ENCODE assay signal across 28 mouse cellular contexts in genomic region chr14:23390161-23390560, GRCm38 (mm10).
A peak's percentile ranks its signal among the peaks of the same experiment; 100 is the strongest.
DNase-seq lines count a peak whose midpoint lies in the region; ATAC-seq and TF ChIP-seq lines count a peak whose summit lies in the region.
"Had no signal": no experiment of that assay in that cellular context is flagged by ENCODE, and none has a peak within 500 bp of the region (broad histone marks: within the 10 kb centered on the region; RNA-seq: fewer than 3 reads in every experiment).

No protein-coding gene starts in this region.

- 65% methylated on average over 4 of the region's 4 CpGs for WGBS in midbrain, embryonic 11.5 days
- WGBS in midbrain, postnatal 0 days = 49% methylated on average over 4 of the region's 4 CpGs
- WGBS in embryonic facial prominence, embryonic 13.5 days = 34% methylated on average over 4 of the region's 4 CpGs
- 14% methylated on average over 4 of the region's 4 CpGs for WGBS in limb, embryonic 14.5 days

- no peak for TF ChIP-seq POLR2A in limb, embryonic 14.5 days (IDR thresholded peaks at IDR 0.05; ENCODE audit: borderline replicate concordance, extremely low read depth, insufficient read depth, insufficient read length)

- peak; percentile 41 for DNase-seq in midbrain, embryonic 11.5 days (ENCODE audit: low spot score, missing footprints)
- DNase-seq in midbrain, postnatal 0 days (ENCODE audit: low spot score) = no peak
- DNase-seq in hindlimb bud, embryonic 11.5 days (ENCODE audit: extremely low spot score, low read depth, low spot score) = peak; percentile 63
- DNase-seq in limb, embryonic 14.5 days (ENCODE audit: low spot score) = no peak
- no peak for DNase-seq in left cerebral cortex, adult 11 months (ENCODE audit: low spot score)
- no peak for DNase-seq in T-cell, adult 2 months (ENCODE audit: low spot score)
- no peak for DNase-seq in adrenal gland, adult 2 months
- DNase-seq: adrenal gland, adult 8-10 months; B cell, adult 2 months; cerebellum, adult 8-10 months; cerebellum, postnatal 25 days; heart, postnatal 36 days; kidney, postnatal 36 days; layer of hippocampus, postnatal 36 days; liver; lung, adult 2 months; lung, postnatal 10 days; midbrain, embryonic 14.5 days; right cerebral cortex, postnatal 4 days had no signal

- H3K9ac ChIP-seq in midbrain, embryonic 11.5 days (ENCODE audit: low read length) = no peak overlapping the region
- H3K9ac ChIP-seq in midbrain, postnatal 0 days (replicated peaks; ENCODE audit: low read length, poor library complexity, severe bottlenecking) = no peak overlapping the region
- H3K9ac ChIP-seq in embryonic facial prominence, embryonic 13.5 days = no peak overlapping the region
- no peak overlapping the region for H3K9ac ChIP-seq in limb, embryonic 14.5 days (ENCODE audit: low read depth, low read length, severe bottlenecking)
- H3K9ac ChIP-seq: hindbrain, embryonic 12.5 days; liver, embryonic 14.5 days had no signal

- H3K27ac ChIP-seq in midbrain, embryonic 11.5 days (ENCODE audit: low read depth, low read length) = no peak overlapping the region
- no peak overlapping the region for H3K27ac ChIP-seq in midbrain, postnatal 0 days (ENCODE audit: low read depth, low read length)
- 0 out of 2 replicates have a peak overlapping the region, but pooled peaks have one; percentile 3 for H3K27ac ChIP-seq in embryonic facial prominence, embryonic 13.5 days
- peak overlapping the region; percentile 28; the same call in 1 of the 2 replicates for H3K27ac ChIP-seq in limb, embryonic 14.5 days (replicated peaks; ENCODE audit: low read depth, low read length)
- H3K27ac ChIP-seq: forebrain, embryonic 10.5 days; hindbrain, embryonic 12.5 days; hindbrain, postnatal 0 days; liver, embryonic 14.5 days; macrophage had no signal

- no peaks in the 10 kb centered on the region for H3K9me3 ChIP-seq in midbrain, embryonic 11.5 days (ENCODE audit: control insufficient read depth, low read length)
- H3K9me3 ChIP-seq in midbrain, postnatal 0 days (ENCODE audit: low read length) = no peaks in the 10 kb centered on the region
- no peaks in the 10 kb centered on the region for H3K9me3 ChIP-seq in embryonic facial prominence, embryonic 13.5 days
- H3K9me3 ChIP-seq in limb, embryonic 14.5 days (ENCODE audit: control insufficient read depth, low read length) = no peaks in the 10 kb centered on the region
- H3K9me3 ChIP-seq: forebrain, embryonic 10.5 days; hindbrain, embryonic 12.5 days had no signal

- H3K4me2 ChIP-seq in midbrain, embryonic 11.5 days = no peak overlapping the region
- no peak overlapping the region for H3K4me2 ChIP-seq in midbrain, postnatal 0 days (ENCODE audit: low read depth, low read length, poor library complexity, severe bottlenecking)
- no peak overlapping the region for H3K4me2 ChIP-seq in embryonic facial prominence, embryonic 13.5 days
- peak overlapping the region; percentile 27 for H3K4me2 ChIP-seq in limb, embryonic 14.5 days (replicated peaks; ENCODE audit: low read depth, low read length, severe bottlenecking)
- H3K4me2 ChIP-seq: hindbrain, embryonic 12.5 days had no signal

- 0 out of 2 replicates have a peak, but pooled peaks cover 2% of the 10 kb centered on the region for H3K4me1 ChIP-seq in midbrain, embryonic 11.5 days (ENCODE audit: control insufficient read depth, insufficient read depth, low read length)
- H3K4me1 ChIP-seq in midbrain, postnatal 0 days (ENCODE audit: insufficient read depth, low read length) = no peaks in the 10 kb centered on the region; the same call in 1 of the 2 replicates
- peaks cover 26% of the 10 kb centered on the region for H3K4me1 ChIP-seq in embryonic facial prominence, embryonic 13.5 days
- H3K4me1 ChIP-seq in limb, embryonic 14.5 days (ENCODE audit: control insufficient read depth, insufficient read depth, low read length) = peaks cover 22% of the 10 kb centered on the region

- H3K4me3 ChIP-seq in midbrain, embryonic 11.5 days (ENCODE audit: low read depth, low read length) = no peak overlapping the region
- no peak overlapping the region for H3K4me3 ChIP-seq in midbrain, postnatal 0 days (ENCODE audit: low read depth, low read length)
- no peak overlapping the region for H3K4me3 ChIP-seq in embryonic facial prominence, embryonic 13.5 days
- H3K4me3 ChIP-seq in limb, embryonic 14.5 days (replicated peaks; ENCODE audit: low read length) = no peak overlapping the region
- H3K4me3 ChIP-seq: forebrain, embryonic 10.5 days; hindbrain, embryonic 12.5 days had no signal

- TF ChIP-seq CTCF in midbrain, postnatal 0 days (IDR thresholded peaks at IDR 0.05) = no peak

- H3K36me3 ChIP-seq in midbrain, embryonic 11.5 days (ENCODE audit: control insufficient read depth, insufficient read depth, low read length) = no peaks in the 10 kb centered on the region
- H3K36me3 ChIP-seq in midbrain, postnatal 0 days (ENCODE audit: insufficient read depth, low read length) = no peaks in the 10 kb centered on the region
- no peaks in the 10 kb centered on the region for H3K36me3 ChIP-seq in embryonic facial prominence, embryonic 13.5 days
- H3K36me3 ChIP-seq in limb, embryonic 14.5 days (ENCODE audit: control insufficient read depth, insufficient read depth, low read length) = no peaks in the 10 kb centered on the region
- H3K36me3 ChIP-seq: forebrain, embryonic 10.5 days; hindbrain, embryonic 12.5 days had no signal

- no peaks in the 10 kb centered on the region for H3K27me3 ChIP-seq in midbrain, embryonic 11.5 days (ENCODE audit: control insufficient read depth, insufficient read depth, low read length)
- no peaks in the 10 kb centered on the region for H3K27me3 ChIP-seq in midbrain, postnatal 0 days (ENCODE audit: insufficient read depth, low read length)
- H3K27me3 ChIP-seq in embryonic facial prominence, embryonic 13.5 days = no peaks in the 10 kb centered on the region
- H3K27me3 ChIP-seq in limb, embryonic 14.5 days (ENCODE audit: control insufficient read depth, insufficient read depth, low read length) = no peaks in the 10 kb centered on the region
- H3K27me3 ChIP-seq: hindbrain, embryonic 12.5 days had no signal

- no peak for ATAC-seq in midbrain, embryonic 11.5 days (ENCODE audit: low FRiP score)
- no peak for ATAC-seq in midbrain, postnatal 0 days (ENCODE audit: low FRiP score)
- ATAC-seq in embryonic facial prominence, embryonic 13.5 days (ENCODE audit: insufficient number of reproducible peaks, insufficient read depth, low FRiP score, low TSS enrichment, low read depth) = no peak
- ATAC-seq in limb, embryonic 14.5 days (ENCODE audit: low FRiP score, low read depth) = 0 out of 2 replicates have a peak, but pooled peaks have one; percentile 3
- ATAC-seq: activated CD4-positive, CD25-positive, alpha-beta regulatory T cell, adult 4 months; forebrain, embryonic 16.5 days; hindbrain, postnatal 0 days; intestine, embryonic 16.5 days had no signal

Comparison
In these comparisons a context has a peak if more than half of its experiments do, and no peak if none do; other contexts are left out.
1. DNase-seq: peak in midbrain, embryonic 11.5 days (single experiment) and hindlimb bud, embryonic 11.5 days (single experiment); none in midbrain, postnatal 0 days (single experiment), limb, embryonic 14.5 days (single experiment), left cerebral cortex, adult 11 months (single experiment), T-cell, adult 2 months (single experiment) and adrenal gland, adult 2 months (single experiment).
2. H3K27ac ChIP-seq: peak in embryonic facial prominence, embryonic 13.5 days (single experiment) and limb, embryonic 14.5 days (single experiment); none in midbrain, embryonic 11.5 days (single experiment) and midbrain, postnatal 0 days (single experiment).